Mouse (Mus musculus) NIH3T3 (cell line): Measurements from ENCODE around the gene Platr17.

Experiments used
- DNase-seq: peaks from one replicate; pipeline ENCODE4 v3.0.0-alpha.2; 2012; ENCODE audit warnings: low read depth

Gene Platr17

DNA sequence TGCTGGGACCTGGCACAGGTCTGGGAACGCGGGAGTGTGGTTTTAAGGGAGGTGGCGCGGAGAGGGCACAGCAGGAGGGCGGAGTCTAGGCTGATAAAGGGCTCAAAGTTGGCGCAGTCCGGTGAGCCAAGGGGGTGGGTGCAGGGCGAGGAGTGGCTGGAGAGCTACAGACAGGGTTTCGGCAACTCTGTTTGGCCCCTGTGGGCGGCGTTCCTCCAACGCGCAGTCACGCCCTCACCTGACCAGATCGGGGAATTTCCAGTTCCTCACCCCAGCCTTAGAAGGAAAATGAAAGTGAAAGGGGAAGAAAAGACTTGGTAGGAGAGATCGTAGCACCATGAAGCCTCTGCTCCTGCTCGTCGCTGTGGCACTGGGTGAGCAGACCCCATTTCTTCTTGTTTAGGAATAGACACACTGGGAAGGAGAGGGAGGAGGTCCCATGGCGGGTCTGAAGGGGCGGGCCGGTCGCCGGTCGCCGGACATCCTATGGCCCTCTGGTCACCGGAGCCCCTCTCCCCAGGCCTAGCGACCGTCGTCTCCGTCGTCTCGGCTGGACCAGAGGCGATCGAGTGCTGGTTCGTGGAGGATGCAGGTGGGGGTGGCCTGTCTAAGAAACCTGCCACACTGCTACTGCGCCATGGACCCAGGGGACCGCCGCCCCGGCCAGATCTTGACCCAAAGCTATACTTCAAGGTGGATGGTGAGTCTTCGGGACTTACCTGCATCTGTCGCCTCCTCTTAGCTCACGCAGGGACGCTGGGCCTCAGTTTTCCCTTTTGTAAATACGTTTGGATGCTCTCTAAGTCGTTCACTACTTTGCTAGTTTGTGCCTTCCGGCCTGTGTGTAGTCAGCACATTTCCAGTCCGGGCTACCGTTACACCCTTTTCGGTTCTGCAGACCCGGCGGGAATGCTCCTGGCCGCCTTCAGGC lies 14.7 kb downstream of the Platr17 start:
- peak; percentile 94 for DNase-seq

DNA sequence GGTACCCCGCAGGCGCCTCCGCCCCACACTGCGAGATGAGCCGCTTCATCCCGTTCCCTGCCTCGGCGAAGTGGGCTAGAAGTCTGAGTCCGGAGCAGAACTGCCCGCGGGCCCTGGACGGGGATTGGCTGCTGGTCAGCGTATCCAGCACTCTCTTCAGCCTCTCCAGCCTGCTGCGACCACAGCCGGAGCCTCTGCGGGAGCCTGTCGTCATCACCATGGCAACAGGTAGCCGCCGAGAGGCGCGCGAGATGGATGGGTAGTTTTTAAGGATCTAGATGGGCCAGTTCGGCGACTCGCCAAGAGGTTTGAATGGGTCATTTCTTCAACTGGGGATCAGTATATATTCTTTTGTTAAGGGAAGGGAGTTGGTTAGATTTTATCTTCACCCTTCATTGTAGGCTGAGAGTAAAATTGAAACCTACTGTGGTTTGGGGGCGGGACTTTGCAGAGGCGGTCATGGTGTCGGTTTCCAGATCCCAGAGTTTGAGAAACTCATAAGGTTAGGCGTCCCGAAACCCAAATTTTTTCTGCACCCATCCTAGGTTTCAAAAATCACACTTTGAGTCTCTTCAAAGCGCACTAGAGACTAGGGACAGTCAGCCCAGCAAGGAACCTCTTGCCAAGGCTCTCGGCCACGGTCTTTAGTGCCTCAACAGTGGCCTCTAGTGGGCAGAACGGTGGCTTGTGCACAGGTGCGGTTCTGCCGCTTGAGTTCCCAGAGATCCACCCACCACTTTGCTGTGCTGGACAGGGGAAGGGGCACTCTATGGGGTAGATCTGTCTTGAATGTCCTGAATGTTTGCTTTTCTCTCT lies 15.6 kb downstream of the Platr17 start:
- DNase-seq = peak; percentile 93

DNA sequence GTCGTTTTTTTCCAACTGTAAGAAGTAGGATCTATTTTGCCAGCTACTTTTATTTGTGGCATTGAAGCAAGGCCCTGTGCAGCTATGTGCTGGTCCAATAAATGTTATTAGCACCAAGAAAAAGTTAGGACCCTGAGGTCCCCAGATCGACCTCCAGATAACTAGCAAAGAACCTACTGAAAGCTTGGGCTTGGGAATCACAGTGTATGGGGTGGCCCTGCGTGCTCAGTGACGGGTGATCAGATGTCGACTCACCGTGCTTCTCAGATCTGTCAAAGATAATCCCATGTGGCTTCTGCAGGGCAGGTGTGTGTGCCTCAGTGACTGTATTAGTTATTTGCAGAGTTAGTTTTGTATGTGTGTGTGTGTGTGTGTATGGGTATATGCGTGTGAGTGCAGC lies 16.4 kb downstream of the Platr17 start:
- no peak for DNase-seq

DNA sequence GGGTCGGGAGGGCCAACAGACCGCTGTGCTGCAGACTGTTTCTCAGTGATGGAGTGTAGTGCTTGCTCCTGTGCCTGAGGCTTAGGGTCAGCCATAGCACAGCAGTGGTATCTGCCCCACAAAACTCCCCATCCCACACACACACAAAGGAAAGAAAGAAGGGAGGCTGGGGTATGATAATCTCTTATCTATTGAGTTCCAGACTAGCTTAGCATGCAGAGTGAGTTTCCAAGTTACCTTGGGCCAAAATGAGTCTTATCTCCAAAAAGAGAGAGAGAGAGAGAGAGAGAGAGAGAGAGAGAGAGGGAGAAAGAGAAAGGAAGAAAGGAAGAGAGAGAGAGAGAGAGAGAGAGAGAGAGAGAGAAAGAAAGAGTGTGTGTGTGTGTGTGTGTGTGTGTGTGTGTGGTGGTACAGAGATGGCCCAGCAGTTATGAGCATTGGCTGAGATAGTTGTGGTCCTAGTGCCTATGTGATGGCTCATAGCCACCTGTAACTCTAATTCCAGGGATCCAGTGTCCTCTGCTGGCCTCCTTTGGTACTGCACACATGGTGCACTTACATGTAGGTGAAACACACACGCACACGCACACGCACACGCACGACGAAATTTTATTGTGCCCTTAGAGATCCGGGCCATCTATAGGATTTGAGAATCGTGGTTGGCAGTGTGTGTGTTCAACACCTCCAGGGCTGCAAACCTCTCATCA lies 19.8 kb downstream of the Platr17 start:
- DNase-seq = peak; percentile 76

DNA sequence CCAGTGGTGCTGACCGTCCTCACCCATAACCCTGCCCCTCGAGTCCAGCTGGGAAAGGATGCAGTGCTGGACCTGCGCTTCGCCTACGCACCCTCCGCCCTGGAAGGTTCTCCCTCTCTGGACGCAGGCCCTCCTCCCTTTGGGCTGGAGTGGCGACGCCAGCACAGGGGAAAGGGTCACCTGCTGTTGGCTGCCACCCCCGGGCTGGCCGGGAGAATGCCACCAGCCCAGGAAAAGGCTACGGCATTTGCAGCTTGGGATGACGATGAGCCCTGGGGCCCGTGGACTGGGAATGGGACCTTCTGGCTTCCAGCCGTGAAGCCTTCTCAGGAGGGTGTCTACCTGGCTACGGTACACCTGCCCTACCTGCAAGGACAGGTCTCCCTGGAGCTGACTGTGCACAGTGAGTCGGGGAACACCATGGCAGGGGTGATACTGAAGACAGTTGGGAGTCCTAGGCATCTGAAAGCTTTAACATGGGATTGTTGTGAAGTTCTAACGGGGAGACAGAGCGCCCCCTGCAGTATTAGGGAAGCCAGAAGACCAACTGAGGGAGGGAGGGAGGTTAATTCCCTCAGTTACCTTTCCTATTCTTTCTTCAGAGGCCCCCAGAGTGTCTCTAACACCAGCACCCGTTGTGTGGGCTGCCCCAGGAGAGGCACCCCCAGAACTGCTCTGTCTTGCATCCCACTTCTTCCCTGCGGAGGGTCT lies 20.6 kb downstream of the Platr17 start:
- DNase-seq = peak; percentile 27

DNA sequence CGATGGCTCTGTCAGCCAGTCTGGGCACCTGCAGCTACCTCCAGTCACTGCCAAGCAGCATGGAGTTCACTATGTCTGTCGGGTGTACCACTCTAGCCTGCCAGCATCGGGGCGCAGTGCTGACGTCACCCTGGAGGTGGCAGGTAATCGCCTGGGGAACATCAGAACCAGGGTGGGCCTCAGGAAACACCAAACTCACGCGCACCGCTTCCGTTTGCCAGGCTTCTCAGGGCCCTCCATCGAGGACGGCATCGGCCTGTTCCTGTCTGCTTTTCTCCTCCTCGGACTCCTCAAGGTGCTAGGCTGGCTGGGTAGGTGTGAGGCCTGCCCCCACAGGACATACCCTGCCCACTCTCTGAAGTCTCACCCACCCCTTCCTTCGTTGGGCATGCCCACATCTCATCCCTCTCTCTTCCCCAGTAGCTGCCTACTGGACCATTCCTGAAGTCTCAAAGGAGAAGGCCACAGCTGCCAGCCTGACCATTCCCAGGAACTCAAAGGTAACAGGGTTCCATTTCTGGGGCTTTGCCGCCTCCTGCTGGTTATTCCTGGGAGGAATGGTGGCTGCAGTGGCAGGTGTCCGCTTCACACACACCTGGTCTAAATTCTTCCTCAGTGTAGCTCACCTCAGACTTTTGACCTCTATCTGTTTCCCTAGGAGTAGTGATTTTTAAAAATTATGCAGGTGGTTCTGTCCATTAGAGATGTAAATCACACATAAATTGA lies 21.4 kb downstream of the Platr17 start:
- peak; percentile 51 for DNase-seq

DNA sequence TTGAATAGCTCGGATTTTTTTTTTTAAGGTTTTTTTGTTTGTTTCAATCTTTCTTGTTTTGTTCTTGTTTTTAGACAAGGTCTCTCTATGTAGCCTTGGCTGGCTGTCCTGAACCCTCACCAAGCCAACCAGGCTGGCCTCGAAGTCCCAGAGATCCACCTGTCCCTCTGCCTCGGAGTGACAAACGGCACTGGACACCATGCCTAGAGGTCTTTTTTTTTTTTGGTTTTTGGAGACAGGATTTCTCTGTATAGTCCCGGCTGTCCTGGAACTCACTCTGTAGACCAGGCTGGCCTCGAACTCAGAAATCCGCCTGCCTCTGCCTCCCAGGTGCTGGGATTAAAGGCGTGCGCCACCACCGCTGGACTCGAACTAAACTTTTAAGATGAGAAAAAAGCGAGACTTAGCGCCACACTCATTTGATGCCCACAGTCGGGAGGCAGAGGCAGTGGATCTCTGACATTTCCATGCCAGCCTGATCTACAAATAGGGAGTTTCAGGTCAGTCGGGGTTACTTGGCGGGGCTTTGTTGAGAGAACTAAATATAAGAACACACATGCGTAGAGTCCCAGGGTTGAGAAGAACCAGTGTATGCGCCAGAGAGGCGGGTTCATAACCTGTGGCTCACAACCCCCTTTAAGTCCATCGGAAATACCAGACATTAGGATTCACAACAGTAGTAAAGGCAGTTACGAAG lies 23.5 kb downstream of the Platr17 start:
- DNase-seq = no peak

DNA sequence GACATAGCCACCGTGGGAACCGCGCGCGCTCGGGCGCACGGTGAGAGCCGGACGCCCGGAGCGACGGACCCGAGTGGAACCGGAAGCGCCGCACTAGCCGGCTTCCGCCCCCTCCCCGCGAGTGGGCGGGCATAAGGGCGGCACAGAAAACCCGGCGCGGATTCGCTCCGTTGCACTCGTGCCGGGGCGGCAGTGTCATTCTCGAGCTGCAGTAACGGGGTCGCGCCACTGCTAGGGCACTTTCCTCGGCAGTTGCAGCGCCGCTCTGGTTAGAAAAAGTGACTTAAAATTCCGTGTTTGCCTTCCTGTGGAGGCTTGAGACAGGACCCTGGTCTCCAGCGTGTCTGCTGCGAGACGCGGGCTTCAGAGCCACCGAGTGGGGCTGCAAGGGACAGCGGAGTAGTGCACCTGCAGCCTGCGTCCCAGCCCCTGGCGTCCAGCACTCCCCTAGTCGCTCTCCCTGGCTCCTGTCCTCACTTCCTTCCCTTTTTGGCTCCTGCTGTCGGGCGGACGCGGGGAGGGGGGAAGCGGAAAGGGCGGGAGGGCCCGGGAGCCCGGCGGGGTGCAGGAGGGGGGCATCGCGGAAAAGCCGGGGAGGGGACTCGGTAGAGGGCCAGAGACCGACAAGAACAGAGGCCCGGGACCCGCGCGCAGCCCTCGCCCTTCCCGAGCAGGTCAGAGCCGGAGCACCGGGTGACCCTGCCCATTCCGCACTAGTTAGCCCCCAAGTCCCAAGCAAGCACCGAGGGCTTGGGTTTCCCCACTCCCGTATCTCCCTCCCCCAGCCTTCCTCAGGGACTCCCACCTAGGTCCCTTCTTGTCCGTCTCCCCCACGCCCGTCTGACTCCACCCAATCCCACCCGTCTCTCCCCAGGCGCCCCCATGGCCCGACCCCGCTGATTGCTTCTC lies 24.7 kb downstream of the Platr17 start, which contains the start of gene Rgl2:
Gene Rgl2 (plus strand): TSS at position 173 of the 909 bp plus-strand sequence.
- DNase-seq = peak; percentile 96

DNA sequence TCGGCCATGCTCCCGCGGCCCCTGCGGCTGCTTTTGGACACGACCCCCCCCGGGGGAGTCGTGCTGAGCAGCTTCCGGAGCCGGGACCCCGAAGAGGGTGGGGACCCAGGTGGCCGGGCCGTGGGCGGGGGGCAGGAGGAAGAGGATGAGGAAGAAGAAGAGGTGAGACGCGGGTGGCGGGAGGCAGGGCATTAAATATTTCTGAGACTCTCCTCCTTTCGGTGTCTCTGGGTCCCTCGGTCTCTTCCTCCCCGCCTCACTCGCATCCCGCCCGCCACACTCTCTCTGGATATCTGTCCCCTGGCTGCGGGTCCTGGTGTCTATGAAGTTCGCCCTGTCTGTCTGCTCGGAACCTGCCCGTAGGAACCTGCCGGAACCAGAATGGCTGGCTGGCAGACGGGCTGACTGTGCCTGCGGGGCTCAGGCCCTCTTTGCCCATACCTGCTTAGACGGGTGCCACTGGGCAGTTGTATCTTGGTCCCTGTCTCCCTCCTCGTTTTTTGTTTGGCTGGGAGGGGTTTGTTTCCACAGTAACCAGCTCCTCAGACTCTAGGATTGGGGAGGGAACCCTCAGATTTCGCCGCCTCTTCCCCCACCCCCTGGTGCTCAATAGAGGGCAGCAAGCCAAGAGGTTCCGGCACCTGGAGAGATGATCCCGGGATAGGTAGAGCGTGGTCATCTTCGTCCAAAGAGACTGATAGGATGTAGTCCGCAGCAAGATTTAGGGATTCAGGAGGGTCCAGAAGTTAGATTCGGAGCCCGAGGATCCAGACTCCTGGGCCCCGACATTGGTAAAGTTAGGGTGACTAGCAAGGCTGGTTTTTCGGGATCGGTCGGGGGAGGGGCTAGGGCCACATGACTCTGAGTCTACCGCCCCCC lies 25.6 kb downstream of the Platr17 start:
- peak; percentile 76 for DNase-seq

DNA sequence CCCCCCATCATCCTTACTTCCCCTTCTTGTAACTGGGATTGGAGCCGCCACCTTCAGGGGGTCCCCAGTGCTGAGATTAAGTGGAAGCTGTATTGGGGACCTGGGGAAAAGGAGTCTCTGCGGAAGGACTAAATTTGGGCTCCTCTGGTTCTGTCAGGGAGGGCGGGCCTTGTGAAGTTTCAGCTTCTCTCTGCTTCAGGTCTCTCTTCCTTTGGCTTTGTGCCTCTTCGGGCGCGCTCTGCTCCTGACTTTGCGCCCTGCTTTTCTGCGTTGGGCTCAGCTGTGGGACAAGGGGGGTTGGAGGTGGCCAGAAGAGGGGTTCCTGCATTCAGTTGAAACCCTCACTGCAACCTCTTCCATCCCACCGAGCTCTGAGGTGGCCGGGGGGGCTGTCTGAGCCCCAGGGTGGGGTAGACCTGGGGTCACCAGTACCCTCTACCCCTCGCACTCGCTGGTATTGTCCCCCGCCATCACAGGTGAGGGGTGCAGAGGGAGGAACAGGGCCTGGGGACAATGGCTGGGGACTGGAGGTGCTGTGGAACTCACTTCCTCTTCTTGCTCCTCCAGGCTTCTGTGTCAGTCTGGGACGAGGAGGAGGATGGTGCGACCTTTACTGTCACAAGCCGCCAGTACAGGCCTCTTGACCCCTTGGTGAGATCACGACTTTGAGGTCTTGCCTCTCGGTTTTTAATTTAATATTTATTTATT lies 26.4 kb downstream of the Platr17 start:
- no peak for DNase-seq

DNA sequence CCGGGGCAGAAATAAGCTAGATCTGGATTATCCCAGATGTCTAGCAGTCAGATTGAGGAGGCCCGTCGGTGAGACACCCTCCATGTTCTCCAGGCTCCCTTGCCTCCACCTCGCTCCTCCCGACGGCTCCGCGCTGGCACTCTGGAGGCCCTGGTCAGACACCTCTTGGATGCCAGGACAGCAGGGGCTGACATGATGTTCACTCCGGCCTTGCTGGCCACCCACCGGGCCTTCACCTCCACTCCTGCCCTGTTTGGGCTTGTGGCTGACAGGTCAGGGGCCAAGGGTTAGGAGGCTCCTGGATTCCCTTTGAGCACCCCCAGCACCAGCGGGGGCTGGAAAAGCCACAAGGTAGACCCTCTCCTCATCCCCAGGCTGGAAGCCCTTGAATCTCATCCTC lies 27.0 kb downstream of the Platr17 start:
- no peak for DNase-seq

DNA sequence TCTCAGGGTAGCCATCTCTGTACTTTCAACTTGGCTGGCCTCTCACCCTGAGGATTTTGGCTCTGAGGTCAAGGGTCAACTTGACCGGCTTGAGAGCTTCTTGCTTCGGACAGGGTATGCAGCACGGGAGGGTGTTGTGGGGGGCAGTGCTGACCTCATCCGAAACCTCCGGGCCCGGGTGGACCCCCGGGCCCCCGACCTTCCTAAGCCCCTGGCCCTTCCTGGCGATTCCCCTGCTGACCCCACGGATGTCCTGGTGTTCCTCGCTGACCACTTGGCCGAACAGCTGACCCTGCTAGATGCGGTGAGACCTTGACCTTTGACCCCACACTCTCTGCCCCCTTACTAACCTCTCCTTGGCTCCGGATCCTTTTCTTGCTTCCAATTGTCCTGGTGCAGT lies 27.5 kb downstream of the Platr17 start:
- no peak for DNase-seq

DNA sequence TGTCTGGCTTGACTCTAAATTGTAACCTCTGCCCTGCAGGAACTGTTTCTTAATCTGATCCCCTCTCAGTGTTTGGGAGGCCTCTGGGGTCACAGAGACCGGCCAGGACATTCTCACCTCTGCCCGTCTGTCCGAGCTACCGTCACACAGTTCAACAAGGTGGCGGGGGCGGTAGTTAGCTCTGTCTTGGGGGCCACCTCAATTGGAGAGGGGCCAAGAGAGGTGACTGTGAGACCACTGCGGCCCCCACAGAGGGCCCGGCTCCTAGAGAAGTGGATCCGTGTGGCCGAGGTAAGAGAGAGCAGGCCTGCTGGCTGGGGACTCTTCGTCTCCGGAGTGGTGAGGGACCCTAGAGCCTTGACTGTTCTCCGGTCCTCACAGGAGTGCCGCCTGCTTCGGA lies 28.0 kb downstream of the Platr17 start:
- no peak for DNase-seq

DNA sequence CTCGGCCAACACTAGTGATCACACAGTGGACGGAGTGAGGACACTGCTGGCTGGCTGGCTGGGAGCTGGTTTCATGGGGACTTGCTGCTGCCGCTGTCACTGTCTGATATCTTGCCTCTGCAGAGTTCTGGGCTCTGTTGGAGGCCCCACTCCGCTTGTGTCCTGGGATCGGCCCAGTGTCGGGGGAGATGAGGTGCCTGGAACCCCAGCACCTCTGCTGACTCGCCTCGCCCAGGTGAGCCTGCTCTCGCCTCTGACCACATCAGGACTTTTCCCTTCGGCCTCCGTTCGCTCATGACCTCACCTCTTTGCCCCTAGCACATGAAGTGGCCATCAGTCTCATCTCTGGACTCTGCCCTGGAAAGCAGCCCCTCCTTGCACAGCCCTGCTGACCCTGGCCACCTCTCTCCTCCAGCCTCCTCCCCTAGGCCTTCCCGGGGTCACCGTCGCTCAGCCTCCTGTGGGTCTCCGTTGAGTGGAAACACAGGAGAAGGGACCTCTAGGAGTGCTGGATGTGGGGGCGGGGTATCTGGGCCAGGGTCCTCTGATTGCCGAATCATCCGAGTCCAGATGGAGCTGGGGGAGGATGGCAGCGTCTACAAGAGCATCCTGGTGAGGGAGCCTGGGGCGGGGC lies 30.6 kb downstream of the Platr17 start:
- DNase-seq = no peak

DNA sequence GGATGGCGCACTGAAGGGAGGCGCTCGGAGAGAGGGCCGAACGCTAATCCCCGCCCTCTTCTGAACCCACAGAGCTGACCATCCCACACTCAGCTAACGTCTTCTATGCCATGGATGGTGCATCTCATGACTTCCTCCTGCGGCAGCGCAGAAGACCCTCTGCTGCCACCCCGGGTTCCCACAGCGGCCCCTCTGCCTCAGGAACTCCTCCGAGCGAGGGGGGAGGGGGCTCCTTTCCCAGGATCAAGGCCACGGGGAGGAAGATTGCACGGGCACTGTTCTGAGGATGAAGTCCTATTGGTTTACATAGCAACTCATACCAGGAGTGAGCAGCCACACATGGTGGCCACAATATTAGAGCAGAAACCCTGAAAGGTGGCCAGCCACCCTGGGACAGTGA lies 32.1 kb downstream of the Platr17 start:
- no peak for DNase-seq

DNA sequence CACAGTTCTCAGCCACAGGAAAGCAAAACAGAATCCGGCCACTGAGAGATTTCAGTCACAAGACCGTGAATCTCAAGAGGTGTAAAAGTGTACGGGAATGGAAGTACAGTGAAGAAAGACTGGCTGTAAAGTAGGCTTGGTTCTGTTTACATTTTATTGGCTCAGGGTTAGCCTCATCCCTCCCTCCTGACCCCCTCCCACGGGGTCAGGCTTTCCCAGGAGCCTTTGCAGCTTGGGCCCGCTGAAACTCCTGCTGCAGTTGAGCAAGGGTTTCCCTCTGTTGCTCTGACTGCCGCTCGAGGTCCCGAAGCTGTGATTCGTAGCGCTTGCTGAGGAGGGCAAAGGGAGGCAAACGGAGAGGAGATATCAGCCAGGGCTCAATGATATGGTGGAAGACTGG lies 33.8 kb downstream of the Platr17 start:
- DNase-seq = no peak

DNA sequence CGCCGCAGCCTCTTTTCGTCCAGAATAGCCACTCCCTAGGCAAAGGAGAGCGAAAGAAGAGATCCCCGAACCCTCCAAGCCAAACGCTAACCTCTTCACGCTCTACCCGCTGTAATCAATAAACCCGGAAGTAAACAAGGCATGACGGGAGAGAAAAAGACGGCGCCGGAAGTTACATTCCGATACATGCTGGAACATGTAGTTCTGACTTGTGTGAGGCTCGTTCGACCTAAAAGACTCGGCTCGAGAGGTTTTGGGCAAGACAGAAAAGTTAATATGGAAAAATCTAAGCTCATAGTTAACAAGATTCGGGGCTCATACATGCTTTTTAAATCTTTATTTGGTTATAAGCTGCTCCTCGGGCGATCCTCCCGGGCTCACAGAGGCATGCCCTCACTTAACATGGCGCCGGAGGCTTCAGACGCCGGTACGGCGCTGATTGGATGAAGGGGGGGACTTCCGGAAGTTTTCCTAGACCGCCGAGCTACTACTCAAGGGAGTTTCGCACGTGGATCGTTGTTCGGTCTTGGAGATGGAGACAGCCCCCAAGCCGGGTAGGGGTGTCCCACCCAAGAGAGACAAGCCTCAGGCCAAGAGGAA lies 35.4 kb downstream of the Platr17 start, which contains the start of the genes Pfdn6 and Wdr46:
Gene Pfdn6 (minus strand): TSS at position 138 of the 600 bp plus-strand sequence.
Gene Wdr46 (plus strand): TSS at position 455 of the 600 bp plus-strand sequence.
- peak; percentile 91 for DNase-seq
